In genomic region chr12:79980711-79981110, GRCm38 (mm10) we compare ENCODE assay signal across 19 mouse cellular contexts.
"Had no signal": no experiment of that assay in that cellular context is flagged by ENCODE, and none has a peak within 500 bp of the region (broad histone marks: within the 10 kb centered on the region; RNA-seq: fewer than 3 reads in every experiment).

No protein-coding gene starts in this region.

- H3K27ac ChIP-seq: kidney, postnatal 0 days; limb, embryonic 12.5 days; limb, embryonic 15.5 days; midbrain, embryonic 12.5 days; midbrain, embryonic 15.5 days; neural tube, embryonic 13.5 days; stomach, embryonic 15.5 days had no signal

- H3K4me3 ChIP-seq: limb, embryonic 12.5 days; limb, embryonic 15.5 days; midbrain, embryonic 12.5 days; midbrain, embryonic 15.5 days; myocyte; neural tube, embryonic 13.5 days; stomach, embryonic 15.5 days had no signal

- H3K4me2 ChIP-seq: limb, embryonic 12.5 days; limb, embryonic 15.5 days; lung, embryonic 14.5 days; midbrain, embryonic 12.5 days; midbrain, embryonic 15.5 days; neural tube, embryonic 13.5 days; stomach, embryonic 15.5 days had no signal

- ATAC-seq: intestine, embryonic 16.5 days; lung, postnatal 0 days; midbrain, embryonic 15.5 days had no signal

- H3K27me3 ChIP-seq: limb, embryonic 12.5 days; limb, embryonic 15.5 days; midbrain, embryonic 12.5 days; midbrain, embryonic 15.5 days; neural tube, embryonic 13.5 days; stomach, embryonic 15.5 days had no signal

- H3K4me1 ChIP-seq: midbrain, embryonic 15.5 days had no signal

- DNase-seq: kidney, adult 18-20 months; kidney, postnatal 25 days; left cerebral cortex, postnatal 4 days; lung, embryonic 14.5 days; lung, postnatal 36 days; retina, postnatal 1 day; right cerebral cortex, postnatal 25 days; spleen, adult 18-20 months; thymus, postnatal 25 days had no signal

- H3K9ac ChIP-seq: limb, embryonic 12.5 days; limb, embryonic 15.5 days; lung, embryonic 14.5 days; midbrain, embryonic 12.5 days; midbrain, embryonic 15.5 days; neural tube, embryonic 13.5 days; stomach, embryonic 15.5 days had no signal

- H3K9me3 ChIP-seq: limb, embryonic 12.5 days; limb, embryonic 15.5 days; midbrain, embryonic 12.5 days; midbrain, embryonic 15.5 days; neural tube, embryonic 13.5 days; stomach, embryonic 15.5 days had no signal

- H3K36me3 ChIP-seq: limb, embryonic 12.5 days; limb, embryonic 15.5 days; midbrain, embryonic 12.5 days; midbrain, embryonic 15.5 days; neural tube, embryonic 13.5 days; stomach, embryonic 15.5 days had no signal
